Mouse (Mus musculus) adrenal gland, postnatal 14 days (tissue): ENCODE results near the gene Kmt2d. TPM values are rescaled to one million over a fixed set of nuclear protein-coding genes. Genes with fewer than 3 reads are reported as not detected.
"Not testable (repeated sequence)": the region's sequence is repeated elsewhere in the genome, so short reads cannot be mapped to it uniquely, and the experiment has no call there.

ENCODE experiments used
- DNase-seq: peaks from one replicate; pipeline ENCODE4 v3.0.0; 2021; ENCODE audit warnings: mixed read lengths
- long read RNA-seq, 2 experiments: library from polyadenylated mRNA; stranded (forward); transcript quantifications; one replicate each; pipeline ENCODE4 v2.0.0; 2021
- total RNA-seq: library from RNA; stranded (reverse); gene quantifications from 2 replicates; pipeline ENCODE4 v1.2.3, GENCODE M21; 2021

Kmt2d gene
- total RNA-seq, result 64.0 and 66.6 TPM in 2 replicates
- long read RNA-seq, experiment 1, partial matches to known transcripts, result 0 of 5 reads
- long read RNA-seq, experiment 1, other reads (novel, unspliced or antisense), result 5 of 5 reads
- long read RNA-seq, experiment 2, partial matches to known transcripts, result 1 of 10 reads
- long read RNA-seq, experiment 2, other reads (novel, unspliced or antisense), result 9 of 10 reads

- peak; percentile 64 for DNase-seq
Measured at GRCm38 (mm10) chr15:98871070-98871915, at the start of gene Kmt2d. Kmt2d (minus strand) TSS chr15:98871204.

DNA sequence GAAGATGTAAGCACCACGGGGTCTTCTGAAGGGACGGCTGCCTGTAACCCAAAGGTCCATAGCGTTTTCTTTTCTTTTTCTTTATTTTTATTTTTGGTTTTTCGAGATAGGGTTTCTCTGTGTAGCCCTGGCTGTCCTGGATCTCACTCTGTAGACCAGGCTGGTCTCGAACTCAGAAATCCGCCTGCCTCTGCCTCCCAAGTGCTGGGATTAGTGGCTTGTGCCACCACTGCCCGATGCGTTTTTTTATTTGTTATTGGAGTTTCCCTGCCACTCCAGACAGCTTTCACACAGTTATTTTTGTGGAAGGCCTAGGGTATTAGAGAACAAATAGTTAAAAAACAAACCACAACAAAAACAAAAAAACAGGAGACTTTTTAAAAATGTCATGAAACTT, 47.5 kb upstream of the Kmt2d start:
- DNase-seq, result not testable (repeated sequence)

- peak; percentile 99 for DNase-seq
Measured at GRCm38 (mm10) chr15:98917538-98918498, 46.8 kb upstream of the Kmt2d start, which contains the start of gene Lmbr1l. Lmbr1l (minus strand) TSS chr15:98918231.

DNA sequence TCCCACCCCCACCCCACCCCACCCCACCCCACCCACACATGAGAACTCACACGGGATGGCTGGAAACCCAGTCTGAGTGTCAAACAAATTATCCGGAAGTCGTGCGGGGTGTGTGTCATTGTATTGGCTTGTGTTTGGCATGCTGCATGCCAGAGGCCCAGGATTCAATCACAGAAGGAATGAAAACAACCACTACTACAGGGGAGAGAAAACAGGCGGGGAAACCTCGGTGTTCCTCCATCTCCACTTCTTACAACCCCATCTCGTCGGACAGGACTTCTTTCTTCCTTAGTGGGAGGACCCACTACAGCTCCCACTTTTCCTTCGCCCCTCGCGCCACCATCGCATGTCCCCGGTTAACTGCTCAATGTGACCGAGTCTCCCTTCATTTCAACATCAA, 46.1 kb upstream of the Kmt2d start:
- DNase-seq, result peak; percentile 40

DNA sequence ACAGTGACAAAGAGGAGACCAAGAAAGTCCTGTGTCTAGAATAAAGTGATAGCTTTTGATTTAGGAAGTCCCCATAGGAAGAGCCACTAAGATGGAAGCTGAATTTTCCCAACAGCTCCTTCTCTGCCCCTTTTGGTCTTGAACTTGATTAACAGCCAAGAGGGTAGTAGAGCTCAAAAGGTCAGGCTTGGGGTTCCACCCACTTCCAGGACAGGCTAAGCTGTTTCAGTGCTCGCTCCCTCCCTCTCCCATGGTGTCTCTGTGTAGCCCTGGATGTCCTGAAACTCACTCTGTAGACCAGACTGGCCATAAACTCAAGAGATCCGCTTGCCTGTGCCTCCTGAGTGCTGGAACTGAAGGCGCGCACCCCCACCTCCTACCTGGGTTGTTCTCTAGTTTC, 45.0 kb upstream of the Kmt2d start:
- DNase-seq, result no peak

- DNase-seq, result no peak
Measured at GRCm38 (mm10) chr15:98914903-98915302, 43.9 kb upstream of the Kmt2d start.

- peak; percentile 52 for DNase-seq
Measured at GRCm38 (mm10) chr15:98904692-98905091, 33.7 kb upstream of the Kmt2d start.

DNA sequence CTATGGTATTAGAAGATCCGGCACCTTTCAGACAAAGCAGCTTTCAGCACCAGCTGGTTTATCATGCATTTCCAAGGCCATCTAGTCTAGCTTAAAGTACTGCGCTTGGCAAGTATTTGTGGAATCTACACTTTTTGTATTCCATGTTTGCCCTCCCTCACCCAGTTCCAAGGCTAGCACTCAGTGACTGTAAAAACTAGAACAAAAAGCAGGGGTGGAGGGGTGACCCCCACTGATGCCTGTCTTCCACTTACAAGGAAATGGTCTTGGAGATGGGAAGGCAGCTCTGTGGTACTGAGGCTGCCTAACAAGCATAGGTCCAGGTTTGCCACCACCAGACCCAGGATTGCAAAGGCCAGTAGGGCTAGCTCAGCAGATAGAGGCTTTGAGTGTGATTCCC, 31.6 kb upstream of the Kmt2d start:
- DNase-seq, result no peak

- DNase-seq, result no peak
Measured at GRCm38 (mm10) chr15:98901530-98901929, 30.5 kb upstream of the Kmt2d start.

GRCm38 (mm10) chr15:98897928-98898800, 27.2 kb upstream of the Kmt2d start, which contains the start of gene Dhh:
Dhh (minus strand) TSS chr15:98898540.
- DNase-seq, result peak; percentile 48

DNA sequence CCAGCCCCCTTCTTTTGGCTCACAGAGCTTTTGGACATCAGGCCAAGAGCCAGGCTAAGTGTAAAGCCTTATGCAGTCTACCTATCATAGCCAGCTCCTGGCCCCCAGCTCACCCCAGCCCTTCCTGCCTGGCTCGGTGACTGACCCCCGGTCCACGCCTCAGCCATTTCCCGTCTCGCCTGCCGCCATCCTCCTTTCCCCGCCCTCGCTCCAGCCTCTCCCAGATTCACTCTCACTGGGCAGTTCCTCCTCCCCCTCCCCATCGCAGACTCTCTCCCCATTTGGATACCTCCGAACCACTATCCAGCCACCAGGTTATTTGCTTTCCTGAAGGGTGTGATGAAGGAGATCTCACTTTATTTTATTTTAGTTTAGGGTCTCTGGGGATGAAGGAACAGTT, 26.5 kb upstream of the Kmt2d start:
- DNase-seq, result peak; percentile 54

- DNase-seq, result peak; percentile 83
Measured at GRCm38 (mm10) chr15:98895635-98896589, 24.9 kb upstream of the Kmt2d start.

GRCm38 (mm10) chr15:98894746-98895634, 24.0 kb upstream of the Kmt2d start:
- peak; percentile 50 for DNase-seq

GRCm38 (mm10) chr15:98893940-98894745, 23.1 kb upstream of the Kmt2d start, which contains the start of gene Rhebl1:
Rhebl1 (minus strand) TSS chr15:98894540.
- peak; percentile 66 for DNase-seq

GRCm38 (mm10) chr15:98893036-98893435, 22.0 kb upstream of the Kmt2d start:
- no peak for DNase-seq

- peak; percentile 82 for DNase-seq
Measured at GRCm38 (mm10) chr15:98891907-98892606, 21.1 kb upstream of the Kmt2d start.

DNA sequence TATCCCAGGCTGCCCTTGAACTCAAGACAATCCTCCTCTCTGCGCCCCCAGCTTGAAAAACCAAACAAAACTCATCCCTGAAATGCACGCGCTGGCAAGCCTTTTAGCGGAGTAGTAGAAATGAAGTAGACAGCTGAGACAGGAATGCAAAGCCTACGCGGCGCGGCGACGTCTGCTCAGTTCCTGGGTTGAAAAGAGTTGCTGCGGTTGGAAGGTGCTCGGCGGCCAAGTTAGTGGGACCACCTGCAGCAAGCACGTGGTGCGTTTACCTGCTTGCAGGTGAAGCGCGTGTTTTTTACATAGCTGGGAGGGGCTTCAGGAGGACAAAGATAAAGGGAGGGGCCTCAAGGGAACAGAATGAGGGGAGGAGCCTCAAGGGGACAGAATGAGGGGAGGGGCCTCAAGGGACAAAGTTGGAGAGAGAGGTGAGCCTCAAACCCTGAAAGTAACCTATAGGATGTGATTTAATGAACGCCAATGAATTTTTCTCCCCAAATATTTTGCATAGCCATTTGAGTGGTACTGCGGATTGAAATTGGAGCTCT, 20.3 kb upstream of the Kmt2d start:
- no peak for DNase-seq
